Mouse (Mus musculus): Measurements from ENCODE around the gene Rexo4.

- TF ChIP-seq POLR2A (IDR thresholded peaks at IDR 0.05; ENCODE audit: low read depth, low read length) = no peak
- no peak for TF ChIP-seq CTCF (IDR thresholded peaks at IDR 0.05; ENCODE audit: extremely low read depth, insufficient read depth, insufficient read length, insufficient replicate concordance)
Measured at GRCm38 (mm10) chr2:27007701-27008100, 43.5 kb upstream of the Rexo4 start.

All from spleen, adult 2 months (tissue).